Mouse (Mus musculus) monocyte, adult 2 months (primary cell): ENCODE results near the gene Il18.
"Not testable (repeated sequence)": the region's sequence is repeated elsewhere in the genome, so short reads cannot be mapped to it uniquely, and the experiment has no call there.

Source experiments
- DNase-seq, 2 experiments: peaks; one replicate each; pipeline ENCODE4 v3.0.0; 2022; ENCODE audit warnings: low spot score in 2 of 2, low read depth in 1 of 2

Il18 gene

GRCm38 (mm10) chr9:50603189-50603997 is 48.8 kb downstream of the Il18 start, which contains the start of the genes Sdhd and Timm8b:
TSS of gene Sdhd (minus strand) at chr9:50603812.
TSS of gene Timm8b (plus strand) at chr9:50603910.
- DNase-seq = peak; percentile 89 to 90

GRCm38 (mm10) chr9:50603998-50604324 is 49.3 kb downstream of the Il18 start:
- no peak for DNase-seq

- DNase-seq = no peak
Measured at GRCm38 (mm10) chr9:50604338-50604737, 49.7 kb downstream of the Il18 start.

GRCm38 (mm10) chr9:50612115-50612514 is 57.5 kb downstream of the Il18 start:
- no peak for DNase-seq

GRCm38 (mm10) chr9:50616161-50616560 is 61.5 kb downstream of the Il18 start:
- no peak for DNase-seq

- peak; percentile 65 to 85 for DNase-seq
Measured at GRCm38 (mm10) chr9:50616766-50617603, 62.4 kb downstream of the Il18 start, which contains the start of the genes Pih1d2 and Nkapd1. TSS of gene Pih1d2 (plus strand) at chr9:50617321. TSS of gene Nkapd1 (minus strand) at chr9:50617464.

GRCm38 (mm10) chr9:50617794-50618330 is 63.2 kb downstream of the Il18 start:
- DNase-seq = no peak

- DNase-seq = not testable (repeated sequence)
Measured at GRCm38 (mm10) chr9:50630903-50631302, 76.3 kb downstream of the Il18 start.
